Mouse (Mus musculus): ENCODE results near the gene Gm44973. TPM values are rescaled to one million over a fixed set of nuclear protein-coding genes. Genes with fewer than 3 reads are reported as not detected.

Gm44973 gene
- total RNA-seq, 4 experiments from 2014 or later: 1.5 TPM; not detected in 3

Other genes starting within 250 kb of the Gm44973 start
- gene Fam71e2, start 244.2 kb upstream of the Gm44973 start, total RNA-seq (2022): not detected
- gene Il11, start 232.6 kb upstream of the Gm44973 start, total RNA-seq (2022): under 1 TPM; 0.28 to 0.37 (median 0.32) TPM
- gene Tmem190, start 232.6 kb upstream of the Gm44973 start, total RNA-seq (2022): not detected
- 10 to 100 TPM in 2 of 4 experiments, 1 to 10 TPM in 2; 7.2 to 11.8 (median 10.1) TPM for gene Tmem238, start 225.8 kb upstream of the Gm44973 start, total RNA-seq (2022)
- 100 to 1,000 TPM; 593 to 922 (median 693) TPM for gene Rpl28, start 222.6 kb upstream of the Gm44973 start, total RNA-seq (2022)
- 100 to 1,000 TPM in 3 of 4 experiments, 10 to 100 TPM in 1; 96.8 to 127 (median 118) TPM for gene Ube2s, start 202.9 kb upstream of the Gm44973 start, total RNA-seq (2022)
- gene Shisa7, start 170.8 kb upstream of the Gm44973 start, total RNA-seq (2022): 1 to 10 TPM; 2.0 to 5.6 (median 4.0) TPM
- 10 to 100 TPM; 14.0 to 28.7 (median 19.1) TPM for gene Isoc2b, start 145.2 kb upstream of the Gm44973 start, total RNA-seq (2022)
- 10 to 100 TPM; 21.8 to 38.6 (median 30.3) TPM for gene Isoc2a, start 138.3 kb upstream of the Gm44973 start, total RNA-seq (2022)
- gene Gm36210, start 109.0 kb upstream of the Gm44973 start, total RNA-seq (2022): under 1 TPM in 1 of 4 experiments, not detected in 3; 0.26 TPM
- 10 to 100 TPM; 14.4 to 20.6 (median 16.2) TPM for gene Zfp628, start 100.3 kb upstream of the Gm44973 start, total RNA-seq (2022)
- gene Nat14, start 93.5 kb upstream of the Gm44973 start, total RNA-seq (2022): 10 to 100 TPM in 2 of 4 experiments, 1 to 10 TPM in 2; 8.5 to 13.3 (median 10.4) TPM
- gene Ssc5d, start 89.7 kb upstream of the Gm44973 start, total RNA-seq (2022): 1 to 10 TPM; 1.7 to 4.5 (median 2.2) TPM
- 1 to 10 TPM in 2 of 4 experiments, under 1 TPM in 1, not detected in 1; 0.45 to 2.1 (median 1.8) TPM for gene Sbk2, start 51.1 kb upstream of the Gm44973 start, total RNA-seq (2022)
- under 1 TPM; 0.15 to 0.74 (median 0.34) TPM for gene Sbk3, start 44.3 kb upstream of the Gm44973 start, total RNA-seq (2022)
- 10 to 100 TPM; 19.1 to 29.6 (median 27.4) TPM for gene Zfp579, start 19.3 kb upstream of the Gm44973 start, total RNA-seq (2022)
- gene Zfp524, start 1.1 kb upstream of the Gm44973 start, total RNA-seq (2022): 10 to 100 TPM; 10.0 to 15.2 (median 12.0) TPM
- gene Fiz1, start 799 bp upstream of the Gm44973 start, total RNA-seq (2022): 10 to 100 TPM; 18.9 to 25.7 (median 23.3) TPM
- 10 to 100 TPM; 25.0 to 38.6 (median 30.3) TPM for gene Zfp865, start 4.9 kb downstream of the Gm44973 start, total RNA-seq (2022)
- gene Ccdc106, start 5.1 kb downstream of the Gm44973 start, total RNA-seq (2022): 1 to 10 TPM; 2.9 to 5.6 (median 3.8) TPM
- gene 4632433K11Rik, start 18.6 kb downstream of the Gm44973 start, total RNA-seq (2022): under 1 TPM in 1 of 4 experiments, not detected in 3; 0.34 TPM
- gene Zfp784, start 22.9 kb downstream of the Gm44973 start, total RNA-seq (2022): 1 to 10 TPM; 4.3 to 7.8 (median 6.0) TPM
- 1 to 10 TPM; 5.4 to 9.7 (median 8.5) TPM for gene Zfp580, start 36.0 kb downstream of the Gm44973 start, total RNA-seq (2022)
- gene U2af2, start 46.6 kb downstream of the Gm44973 start, total RNA-seq (2022): 100 to 1,000 TPM; 135 to 214 (median 168) TPM
- gene Epn1, start 64.7 kb downstream of the Gm44973 start, total RNA-seq (2022): 100 to 1,000 TPM; 124 to 175 (median 142) TPM
- gene Rfpl4, start 101.5 kb downstream of the Gm44973 start, total RNA-seq (2022): under 1 TPM in 3 of 4 experiments, not detected in 1; 0.31 to 0.54 (median 0.31) TPM
- gene Rasl2-9, start 110.5 kb downstream of the Gm44973 start, total RNA-seq (2022): 1 to 10 TPM in 2 of 4 experiments, under 1 TPM in 2; 0.32 to 2.0 (median 1.1) TPM
- not detected for gene Vmn1r55, start 134.2 kb downstream of the Gm44973 start, total RNA-seq (2022)
- not detected for gene Vmn1r56, start 181.3 kb downstream of the Gm44973 start, total RNA-seq (2022)
- not detected for gene Vmn1r57, start 203.0 kb downstream of the Gm44973 start, total RNA-seq (2022)

Data from adrenal gland, adult 8-10 months (tissue).